Mouse (Mus musculus): ENCODE measurements around the gene Lonp1. TPM values are rescaled to one million over a fixed set of nuclear protein-coding genes. Genes with fewer than 3 reads are reported as not detected.

Gene Lonp1
- polyA plus RNA-seq (2012; rRNA removed) = 22.8 and 23.5 TPM in 2 replicates

DNA sequence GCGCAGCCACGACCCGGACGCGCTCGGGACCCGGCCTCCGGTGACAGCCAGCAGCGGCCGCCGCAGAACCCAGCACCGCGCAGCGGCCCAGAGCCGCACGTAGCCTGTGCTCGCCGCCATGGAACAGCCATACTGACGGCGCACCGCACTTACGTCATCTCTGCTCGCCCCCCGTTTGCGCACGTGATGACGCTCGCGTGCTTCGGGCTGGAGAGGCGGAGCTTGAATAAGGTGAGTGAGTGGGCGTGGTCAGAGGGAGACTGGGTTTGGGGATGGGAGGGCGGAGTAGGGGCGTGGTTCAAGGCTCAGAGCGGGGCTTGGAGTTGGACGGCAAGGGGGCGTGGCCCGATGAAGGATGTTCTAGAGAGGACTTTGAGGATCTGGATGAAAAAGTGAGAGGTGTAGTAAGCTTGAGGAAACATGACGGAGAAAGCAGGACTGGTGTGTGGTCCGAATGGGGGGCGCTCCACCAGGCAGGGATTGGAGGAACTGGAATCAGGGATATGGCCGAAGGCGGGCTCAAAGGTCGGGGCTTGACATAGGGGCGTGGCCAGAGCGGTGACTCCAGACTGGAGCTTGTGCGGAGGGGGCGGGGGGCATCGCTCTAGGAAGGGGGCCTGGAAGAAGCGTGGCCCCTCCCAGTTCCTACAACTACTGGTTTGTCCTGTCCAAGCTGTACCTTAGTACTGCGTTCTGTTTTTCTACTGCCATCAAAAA lies at the start of gene Lonp1:
TSS of gene Lonp1 (minus strand) at position 134 of the 717 bp plus-strand sequence.
- peak within 1 kb of the TSS; percentile 64 for H3K27ac ChIP-seq (ENCODE audit: control insufficient read depth, insufficient read depth, low read depth, low read length)
- peaks cover 15% of the 10 kb centered on the region for H3K4me1 ChIP-seq (ENCODE audit: control insufficient read depth, insufficient read depth, low read length)
- H3K36me3 ChIP-seq (ENCODE audit: control insufficient read depth, insufficient read depth, low read length) = no peaks in the 10 kb centered on the region; the same call in none of the 2 replicates
- TF ChIP-seq CTCF (IDR thresholded peaks at IDR 0.05; ENCODE audit: control insufficient read depth, insufficient read depth, insufficient replicate concordance, low read depth, low read length) (no peak), POLR2A (IDR thresholded peaks at IDR 0.05; ENCODE audit: control insufficient read depth, low read depth, low read length) (peak; percentile 70; the same call in 1 of the 2 replicates)
- no peaks in the 10 kb centered on the region for H3K27me3 ChIP-seq (ENCODE audit: control insufficient read depth, insufficient read depth, low read length)
- peak within 1 kb of the TSS; percentile 93 for H3K4me3 ChIP-seq (ENCODE audit: control insufficient read depth, low read depth, low read length)

- Histone ChIP-seq H3K36me3 (ENCODE audit: control insufficient read depth, insufficient read depth, low read length) (no peaks in the 10 kb centered on the region), H3K4me1 (ENCODE audit: control insufficient read depth, insufficient read depth, low read length) (peaks cover 5% of the 10 kb centered on the region)
- no peak for TF ChIP-seq POLR2A (IDR thresholded peaks at IDR 0.05; ENCODE audit: control insufficient read depth, low read depth, low read length)
- 0 out of 2 replicates have a peak, but pooled peaks have one; percentile 1 for TF ChIP-seq CTCF (IDR thresholded peaks at IDR 0.05; ENCODE audit: control insufficient read depth, insufficient read depth, insufficient replicate concordance, low read depth, low read length)
Observed at GRCm38 (mm10) chr17:56673647-56674416, 47.1 kb upstream of the Lonp1 start.

DNA sequence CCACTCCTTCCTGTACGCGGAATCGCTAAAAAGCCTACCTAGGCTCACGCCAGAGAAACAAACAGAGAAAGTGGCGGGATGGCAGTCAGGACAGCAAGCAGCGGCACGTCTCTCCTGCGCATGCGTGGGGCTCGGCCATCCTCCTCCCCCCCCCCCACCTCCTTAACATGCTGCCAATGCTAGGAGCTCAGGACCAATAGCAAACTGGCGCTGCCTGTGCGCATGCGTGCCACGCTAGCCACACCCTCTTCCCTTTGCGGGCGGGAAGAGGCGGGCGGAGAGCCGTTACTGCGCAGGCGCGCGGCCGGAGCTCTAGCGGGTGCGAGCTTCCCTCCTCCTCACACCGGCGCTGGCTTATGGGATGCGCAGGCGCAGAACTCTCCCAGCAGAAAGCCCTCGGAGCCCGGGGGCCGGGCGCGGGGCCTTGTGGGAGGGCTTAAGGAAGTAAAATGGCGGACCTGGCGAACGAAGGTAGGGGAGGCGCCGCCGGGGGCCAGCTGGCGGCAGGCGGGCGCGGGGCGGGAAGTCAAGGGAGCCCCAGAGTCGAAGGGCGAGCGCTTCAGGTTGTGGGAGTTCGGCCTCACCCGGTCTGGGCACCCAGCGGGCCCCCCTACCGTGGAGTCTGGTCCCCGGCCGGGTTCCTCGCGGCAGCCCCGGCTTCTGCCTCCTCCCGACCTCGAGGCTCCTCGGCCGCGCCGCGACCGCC lies 46.4 kb upstream of the Lonp1 start, which contains the start of gene Ranbp3:
TSS of gene Ranbp3 (plus strand) at position 354 of the 706 bp plus-strand sequence.
- Histone ChIP-seq H3K4me3 (ENCODE audit: control insufficient read depth, low read depth, low read length) (peak within 1 kb of the TSS; percentile 94), H3K36me3 (ENCODE audit: control insufficient read depth, insufficient read depth, low read length) (no peaks in the 10 kb centered on the region), H3K4me1 (ENCODE audit: control insufficient read depth, insufficient read depth, low read length) (peaks cover 10% of the 10 kb centered on the region), H3K27me3 (ENCODE audit: control insufficient read depth, insufficient read depth, low read length) (no peaks in the 10 kb centered on the region), H3K27ac (ENCODE audit: control insufficient read depth, insufficient read depth, low read depth, low read length) (peak within 1 kb of the TSS; percentile 95)
- no peak for TF ChIP-seq CTCF (IDR thresholded peaks at IDR 0.05; ENCODE audit: control insufficient read depth, insufficient read depth, insufficient replicate concordance, low read depth, low read length)
- peak; percentile 70 for TF ChIP-seq POLR2A (IDR thresholded peaks at IDR 0.05; ENCODE audit: control insufficient read depth, low read depth, low read length)

More at GRCm38 (mm10) chr17:56673647-56674416, 47.1 kb upstream of the Lonp1 start:
- Histone ChIP-seq H3K27ac (ENCODE audit: control insufficient read depth, insufficient read depth, low read depth, low read length) (peak overlapping the region; percentile 92), H3K27me3 (ENCODE audit: control insufficient read depth, insufficient read depth, low read length) (no peaks in the 10 kb centered on the region), H3K4me3 (ENCODE audit: control insufficient read depth, low read depth, low read length) (peak overlapping the region; percentile 94)

DNA sequence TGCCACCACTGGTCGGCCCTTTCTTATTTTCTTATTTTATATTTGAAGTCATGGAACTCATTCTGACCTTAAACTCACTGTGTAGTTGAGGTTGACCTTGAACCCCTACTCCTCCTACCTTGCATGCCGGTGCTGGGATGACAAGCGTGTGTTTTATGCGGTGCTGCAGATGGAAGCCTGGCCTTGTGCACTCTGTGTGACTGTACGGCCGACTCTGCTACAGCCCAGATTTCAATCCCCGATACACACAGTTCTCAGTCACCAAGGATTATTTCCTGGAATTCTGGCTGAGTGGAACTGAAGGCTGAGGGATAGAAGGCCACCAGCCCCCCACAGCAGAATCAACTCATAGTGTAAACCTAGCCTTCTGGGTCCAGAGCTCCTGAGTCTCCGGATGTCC lies 43.1 kb upstream of the Lonp1 start:
- H3K27me3 ChIP-seq (ENCODE audit: control insufficient read depth, insufficient read depth, low read length) = no peaks in the 10 kb centered on the region
- no peaks in the 10 kb centered on the region for H3K36me3 ChIP-seq (ENCODE audit: control insufficient read depth, insufficient read depth, low read length)
- no peak overlapping the region for H3K27ac ChIP-seq (ENCODE audit: control insufficient read depth, insufficient read depth, low read depth, low read length)
- H3K4me1 ChIP-seq (ENCODE audit: control insufficient read depth, insufficient read depth, low read length) = peaks cover 10% of the 10 kb centered on the region
- H3K4me3 ChIP-seq (ENCODE audit: control insufficient read depth, low read depth, low read length) = no peak overlapping the region
- TF ChIP-seq CTCF (IDR thresholded peaks at IDR 0.05; ENCODE audit: control insufficient read depth, insufficient read depth, insufficient replicate concordance, low read depth, low read length) (no peak), POLR2A (IDR thresholded peaks at IDR 0.05; ENCODE audit: control insufficient read depth, low read depth, low read length) (no peak)

GRCm38 (mm10) chr17:56668384-56669144 lies 41.9 kb upstream of the Lonp1 start:
- Histone ChIP-seq H3K36me3 (ENCODE audit: control insufficient read depth, insufficient read depth, low read length) (no peaks in the 10 kb centered on the region), H3K27ac (ENCODE audit: control insufficient read depth, insufficient read depth, low read depth, low read length) (no peak overlapping the region), H3K27me3 (ENCODE audit: control insufficient read depth, insufficient read depth, low read length) (no peaks in the 10 kb centered on the region), H3K4me1 (ENCODE audit: control insufficient read depth, insufficient read depth, low read length) (peaks cover 8% of the 10 kb centered on the region), H3K4me3 (ENCODE audit: control insufficient read depth, low read depth, low read length) (peak overlapping the region; percentile 80)
- TF ChIP-seq POLR2A (IDR thresholded peaks at IDR 0.05; ENCODE audit: control insufficient read depth, low read depth, low read length) (no peak; the same call in 1 of the 2 replicates), CTCF (IDR thresholded peaks at IDR 0.05; ENCODE audit: control insufficient read depth, insufficient read depth, insufficient replicate concordance, low read depth, low read length) (peak; percentile 91)

GRCm38 (mm10) chr17:56667591-56667990 lies 40.9 kb upstream of the Lonp1 start:
- Histone ChIP-seq H3K4me1 (ENCODE audit: control insufficient read depth, insufficient read depth, low read length) (peaks cover 8% of the 10 kb centered on the region), H3K27ac (ENCODE audit: control insufficient read depth, insufficient read depth, low read depth, low read length) (no peak overlapping the region), H3K36me3 (ENCODE audit: control insufficient read depth, insufficient read depth, low read length) (no peaks in the 10 kb centered on the region), H3K27me3 (ENCODE audit: control insufficient read depth, insufficient read depth, low read length) (no peaks in the 10 kb centered on the region), H3K4me3 (ENCODE audit: control insufficient read depth, low read depth, low read length) (no peak overlapping the region)
- TF ChIP-seq POLR2A (IDR thresholded peaks at IDR 0.05; ENCODE audit: control insufficient read depth, low read depth, low read length) (no peak), CTCF (IDR thresholded peaks at IDR 0.05; ENCODE audit: control insufficient read depth, insufficient read depth, insufficient replicate concordance, low read depth, low read length) (no peak)
